Mouse (Mus musculus): Measurements from ENCODE around the gene Ndufv1. TPM values are rescaled to one million over a fixed set of nuclear protein-coding genes. Genes with fewer than 3 reads are reported as not detected.
"Not testable (repeated sequence)": the region's sequence is repeated elsewhere in the genome, so short reads cannot be mapped to it uniquely, and the experiment has no call there.

Gene Ndufv1
- polyA plus RNA-seq, 1 experiment = 260 TPM

DNA sequence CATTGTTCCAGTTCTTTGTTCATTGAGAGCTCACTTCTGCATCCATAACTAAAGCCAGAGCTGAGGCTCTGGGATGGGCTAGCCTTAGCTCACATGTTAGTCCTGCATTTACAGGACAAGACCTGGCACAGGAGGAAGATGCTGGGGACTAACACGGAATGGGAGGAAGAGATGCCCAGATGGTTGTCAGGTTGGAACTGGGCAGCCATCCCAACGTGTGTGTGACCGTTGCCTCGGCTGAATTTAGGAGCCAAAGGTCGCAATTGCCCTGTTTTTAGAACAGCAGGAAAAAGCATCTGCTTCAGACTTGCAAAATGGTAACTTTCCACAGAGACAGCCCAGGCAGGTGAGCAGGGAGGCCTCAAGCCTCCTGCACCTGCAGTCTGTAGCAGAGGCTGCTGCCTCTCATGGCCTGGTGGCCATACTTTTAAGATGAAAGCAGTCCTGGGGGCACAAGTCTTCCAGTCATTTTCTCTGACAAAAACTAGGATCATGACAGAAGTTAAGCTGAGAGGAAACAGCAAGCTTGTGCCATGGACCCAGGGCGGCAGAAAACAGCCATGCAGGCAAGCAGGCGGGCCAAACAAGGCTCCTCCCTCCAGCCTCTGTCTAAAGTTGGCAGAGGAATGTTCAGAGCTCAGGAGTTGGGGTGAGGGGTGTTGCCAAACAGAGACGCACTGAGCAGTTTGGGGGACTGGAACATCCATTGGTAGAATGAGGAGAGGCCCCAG, 42.8 kb upstream of the Ndufv1 start:
- no peak overlapping the region for H3K27ac ChIP-seq (ENCODE audit: insufficient read depth, low read length)

GRCm38 (mm10) chr19:4054613-4055012, 42.0 kb upstream of the Ndufv1 start:
- TF ChIP-seq POLR2A (IDR thresholded peaks at IDR 0.05; ENCODE audit: extremely low read depth, insufficient read depth, low read length) = no peak
- no peak for TF ChIP-seq CTCF (IDR thresholded peaks at IDR 0.05; ENCODE audit: extremely low read depth, insufficient read depth, low read length)
- H3K4me3 ChIP-seq (ENCODE audit: insufficient read depth, low read length) = no peak overlapping the region
- H3K27ac ChIP-seq (ENCODE audit: insufficient read depth, low read length) = no peak overlapping the region
- no peaks in the 10 kb centered on the region for H3K4me1 ChIP-seq (ENCODE audit: control insufficient read depth, insufficient read depth, low read length)

More for the DNA sequence above, 42.8 kb upstream of the Ndufv1 start:
- TF ChIP-seq CTCF (IDR thresholded peaks at IDR 0.05; ENCODE audit: extremely low read depth, insufficient read depth, low read length) (no peak), POLR2A (IDR thresholded peaks at IDR 0.05; ENCODE audit: extremely low read depth, insufficient read depth, low read length) (no peak)
- Histone ChIP-seq H3K4me1 (ENCODE audit: control insufficient read depth, insufficient read depth, low read length) (no peaks in the 10 kb centered on the region), H3K4me3 (ENCODE audit: insufficient read depth, low read length) (no peak overlapping the region)

GRCm38 (mm10) chr19:4052516-4053030, 40.0 kb upstream of the Ndufv1 start:
- Histone ChIP-seq H3K27ac (ENCODE audit: insufficient read depth, low read length) (no peak overlapping the region), H3K4me1 (ENCODE audit: control insufficient read depth, insufficient read depth, low read length) (no peaks in the 10 kb centered on the region), H3K4me3 (ENCODE audit: insufficient read depth, low read length) (no peak overlapping the region)
- TF ChIP-seq CTCF (IDR thresholded peaks at IDR 0.05; ENCODE audit: extremely low read depth, insufficient read depth, low read length) = no peak
- no peak for TF ChIP-seq POLR2A (IDR thresholded peaks at IDR 0.05; ENCODE audit: extremely low read depth, insufficient read depth, low read length)

DNA sequence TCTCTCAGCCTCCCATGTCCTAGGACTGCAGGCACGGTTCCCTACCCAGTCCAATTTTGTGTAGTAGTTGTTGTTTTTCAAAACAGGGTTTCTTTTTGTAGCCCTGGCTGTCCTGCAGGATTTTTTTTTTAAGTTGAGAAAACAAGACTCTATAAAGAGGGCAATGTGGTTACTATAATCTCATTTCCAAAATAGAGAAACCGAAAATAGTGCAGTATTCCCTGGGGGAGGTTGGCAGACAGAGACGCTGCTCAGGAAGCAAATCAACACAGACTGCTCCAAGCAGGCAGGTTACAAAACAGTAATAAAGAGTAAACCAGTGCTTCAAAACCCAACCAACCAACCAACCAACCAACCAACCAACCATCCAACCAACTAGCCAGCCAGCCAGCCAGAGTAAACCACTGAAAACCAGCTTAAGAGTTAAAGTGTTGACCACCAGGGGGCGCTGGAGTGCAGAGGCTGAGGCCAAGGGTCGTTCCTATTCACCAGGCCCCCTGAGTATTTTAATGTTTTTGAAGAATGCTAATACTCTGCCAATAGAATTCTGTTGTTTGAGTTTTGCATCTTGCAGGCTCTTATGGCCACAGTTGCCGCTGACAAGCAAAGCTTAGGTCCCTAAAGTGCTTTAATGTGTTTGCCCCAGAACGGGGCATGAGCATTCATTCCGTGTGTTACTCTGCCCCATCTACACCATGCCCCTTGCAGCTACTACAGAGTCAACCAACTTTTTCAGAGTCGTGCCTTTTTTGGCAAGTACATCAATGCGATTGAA, 39.3 kb upstream of the Ndufv1 start:
- TF ChIP-seq CTCF (IDR thresholded peaks at IDR 0.05; ENCODE audit: extremely low read depth, insufficient read depth, low read length) (peak; percentile 56; the same call in 1 of the 2 replicates), POLR2A (IDR thresholded peaks at IDR 0.05; ENCODE audit: extremely low read depth, insufficient read depth, low read length) (no peak)
- Histone ChIP-seq H3K4me1 (ENCODE audit: control insufficient read depth, insufficient read depth, low read length) (no peaks in the 10 kb centered on the region), H3K27ac (ENCODE audit: insufficient read depth, low read length) (no peak overlapping the region), H3K4me3 (ENCODE audit: insufficient read depth, low read length) (no peak overlapping the region)

GRCm38 (mm10) chr19:4051016-4051415, 38.4 kb upstream of the Ndufv1 start:
- no peak overlapping the region for H3K4me3 ChIP-seq (ENCODE audit: insufficient read depth, low read length)
- TF ChIP-seq CTCF (IDR thresholded peaks at IDR 0.05; ENCODE audit: extremely low read depth, insufficient read depth, low read length) = no peak
- no peak for TF ChIP-seq POLR2A (IDR thresholded peaks at IDR 0.05; ENCODE audit: extremely low read depth, insufficient read depth, low read length)
- no peak overlapping the region for H3K27ac ChIP-seq (ENCODE audit: insufficient read depth, low read length)
- H3K4me1 ChIP-seq (ENCODE audit: control insufficient read depth, insufficient read depth, low read length) = no peaks in the 10 kb centered on the region

- H3K27ac ChIP-seq (ENCODE audit: insufficient read depth, low read length); H3K4me1 ChIP-seq (ENCODE audit: control insufficient read depth, insufficient read depth, low read length); H3K4me3 ChIP-seq (ENCODE audit: insufficient read depth, low read length): not testable (repeated sequence)
Observed at GRCm38 (mm10) chr19:4049069-4049468, 36.5 kb upstream of the Ndufv1 start.

GRCm38 (mm10) chr19:4047859-4048258, 35.3 kb upstream of the Ndufv1 start:
- no peak overlapping the region for H3K27ac ChIP-seq (ENCODE audit: insufficient read depth, low read length)
- TF ChIP-seq POLR2A (IDR thresholded peaks at IDR 0.05; ENCODE audit: extremely low read depth, insufficient read depth, low read length) (no peak), CTCF (IDR thresholded peaks at IDR 0.05; ENCODE audit: extremely low read depth, insufficient read depth, low read length) (peak; percentile 71)
- H3K4me3 ChIP-seq (ENCODE audit: insufficient read depth, low read length) = no peak overlapping the region
- no peaks in the 10 kb centered on the region for H3K4me1 ChIP-seq (ENCODE audit: control insufficient read depth, insufficient read depth, low read length)

DNA sequence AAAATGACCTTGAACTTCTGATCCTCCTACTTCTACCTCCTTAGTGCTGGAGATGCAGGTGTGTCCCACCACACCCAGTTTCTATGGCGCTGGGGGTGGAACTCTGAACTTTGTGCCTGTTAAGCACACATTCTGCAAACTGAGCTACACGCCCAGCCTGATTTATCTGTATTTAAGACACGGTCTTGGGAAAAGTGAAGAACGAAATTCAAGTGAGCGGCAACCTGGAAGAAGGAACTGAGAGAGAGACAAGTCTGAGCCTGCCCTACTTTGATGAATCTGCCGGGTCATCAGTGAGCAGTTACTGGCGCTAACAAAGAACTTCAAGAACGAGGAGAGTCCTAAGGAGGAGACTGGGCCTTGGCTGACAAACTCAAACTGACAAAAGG, 34.3 kb upstream of the Ndufv1 start:
- Histone ChIP-seq H3K27ac (ENCODE audit: insufficient read depth, low read length) (no peak overlapping the region), H3K4me3 (ENCODE audit: insufficient read depth, low read length) (no peak overlapping the region), H3K4me1 (ENCODE audit: control insufficient read depth, insufficient read depth, low read length) (no peaks in the 10 kb centered on the region)
- TF ChIP-seq POLR2A (IDR thresholded peaks at IDR 0.05; ENCODE audit: extremely low read depth, insufficient read depth, low read length) (no peak), CTCF (IDR thresholded peaks at IDR 0.05; ENCODE audit: extremely low read depth, insufficient read depth, low read length) (no peak)

DNA sequence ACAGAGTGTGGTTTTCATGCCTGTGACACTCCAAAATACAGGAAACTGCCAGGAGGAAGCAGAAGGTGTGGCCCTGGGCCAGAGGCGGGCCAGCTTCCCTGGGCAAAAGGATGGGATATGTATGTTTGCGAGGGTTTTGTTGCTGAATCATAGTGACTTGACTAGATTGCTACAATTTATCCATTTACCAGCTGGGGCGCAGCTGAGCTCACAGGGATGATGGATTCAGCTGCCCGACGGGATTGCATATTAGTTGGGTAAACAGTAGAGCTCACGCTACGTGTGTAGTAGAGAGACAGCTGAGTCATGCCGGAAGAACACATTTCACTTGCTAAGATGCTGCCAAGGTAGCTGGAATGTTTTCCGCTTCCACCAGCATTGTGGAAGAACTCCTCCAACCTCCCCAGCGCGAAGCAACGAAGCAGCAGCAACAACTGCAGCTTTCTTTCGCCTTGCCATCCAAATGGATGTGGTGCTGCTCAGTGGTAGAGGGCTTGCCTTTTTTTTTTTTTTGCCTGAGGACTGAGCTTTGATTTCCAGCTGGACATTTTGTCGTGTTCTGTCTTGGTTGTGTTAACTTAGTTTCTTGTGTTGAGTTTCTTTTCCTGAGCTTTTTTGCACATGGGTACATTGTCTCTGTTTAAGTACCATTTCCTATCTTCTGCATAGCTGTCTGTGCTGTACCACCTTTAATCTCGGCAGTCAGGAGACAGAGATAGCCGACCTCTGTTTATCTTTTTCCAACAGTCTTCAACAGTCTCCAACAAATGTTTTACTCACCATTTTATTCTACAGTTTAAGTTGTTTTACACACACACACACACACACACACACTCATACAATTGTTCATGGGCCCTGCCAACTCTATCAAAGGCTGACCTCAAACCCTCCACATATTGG, 33.6 kb upstream of the Ndufv1 start, which contains the start of gene Gstp2:
Gene Gstp2 (minus strand): TSS at position 58 of the 900 bp plus-strand sequence.
- Histone ChIP-seq H3K4me3 (ENCODE audit: insufficient read depth, low read length) (no peak within 1 kb of the TSS; the same call in 1 of the 2 replicates), H3K27ac (ENCODE audit: insufficient read depth, low read length) (no peak within 1 kb of the TSS), H3K4me1 (ENCODE audit: control insufficient read depth, insufficient read depth, low read length) (no peaks in the 10 kb centered on the region)
- TF ChIP-seq POLR2A (IDR thresholded peaks at IDR 0.05; ENCODE audit: extremely low read depth, insufficient read depth, low read length) (no peak), CTCF (IDR thresholded peaks at IDR 0.05; ENCODE audit: extremely low read depth, insufficient read depth, low read length) (peak; percentile 44)

GRCm38 (mm10) chr19:4044109-4044508, 31.5 kb upstream of the Ndufv1 start:
- not testable (repeated sequence) for H3K27ac ChIP-seq (ENCODE audit: insufficient read depth, low read length); H3K4me1 ChIP-seq (ENCODE audit: control insufficient read depth, insufficient read depth, low read length); H3K4me3 ChIP-seq (ENCODE audit: insufficient read depth, low read length)
